ENCODE assay signal across 9 mouse cellular contexts in genomic region chr7:126265949-126266348, GRCm38 (mm10). TPM values are rescaled to one million over a fixed set of nuclear protein-coding genes. Genes with fewer than 3 reads are reported as not detected.
DNase-seq lines count a peak whose midpoint lies in the region; ATAC-seq and TF ChIP-seq lines count a peak whose summit lies in the region.
"Had no signal": no experiment of that assay in that cellular context is flagged by ENCODE, and none has a peak within 500 bp of the region (broad histone marks: within the 10 kb centered on the region; RNA-seq: fewer than 3 reads in every experiment).

No protein-coding gene starts in this region.

- no peaks in the 10 kb centered on the region for H3K9me3 ChIP-seq in midbrain, embryonic 14.5 days (ENCODE audit: control insufficient read depth, low read length)
- no peaks in the 10 kb centered on the region for H3K9me3 ChIP-seq in midbrain, embryonic 10.5 days (replicated peaks)
- H3K9me3 ChIP-seq in embryonic facial prominence, embryonic 14.5 days (ENCODE audit: control insufficient read depth, low read length), result no peaks in the 10 kb centered on the region
- H3K9me3 ChIP-seq in heart, embryonic 13.5 days, result no peaks in the 10 kb centered on the region
- no peaks in the 10 kb centered on the region for H3K9me3 ChIP-seq in stomach, embryonic 16.5 days (replicated peaks; ENCODE audit: control insufficient read depth, low read length)

- peaks cover 7% of the 10 kb centered on the region for H3K4me1 ChIP-seq in midbrain, embryonic 14.5 days (ENCODE audit: control insufficient read depth, insufficient read depth, low read length)
- H3K4me1 ChIP-seq in midbrain, embryonic 10.5 days, result peaks cover 9% of the 10 kb centered on the region
- peaks cover 10% of the 10 kb centered on the region for H3K4me1 ChIP-seq in embryonic facial prominence, embryonic 14.5 days (ENCODE audit: control insufficient read depth, insufficient read depth, low read length)
- peaks cover 27% of the 10 kb centered on the region for H3K4me1 ChIP-seq in heart, embryonic 13.5 days
- no peaks in the 10 kb centered on the region for H3K4me1 ChIP-seq in lung, adult 2 months (ENCODE audit: control insufficient read depth, insufficient read depth, low read length)
- peaks cover 11% of the 10 kb centered on the region; the same call in 1 of the 2 replicates for H3K4me1 ChIP-seq in stomach, embryonic 16.5 days (ENCODE audit: control insufficient read depth, insufficient read depth, low read length)

- peak; percentile 73 for DNase-seq in midbrain, embryonic 14.5 days
- no peak for DNase-seq in midbrain, embryonic 10.5 days (ENCODE audit: low spot score)
- DNase-seq in embryonic facial prominence, embryonic 14.5 days (ENCODE audit: low spot score), result peak; percentile 87
- peak; percentile 91 for DNase-seq in layer of hippocampus, adult 11-12 months (ENCODE audit: low spot score)
- peak; percentile 21 for DNase-seq in lung, adult 2 months
- DNase-seq in embryo, embryonic 10 days (ENCODE audit: low spot score), result no peak

- peak; percentile 20; the same call in 1 of the 2 replicates for ATAC-seq in midbrain, embryonic 14.5 days (ENCODE audit: low FRiP score, low TSS enrichment)
- ATAC-seq in embryonic facial prominence, embryonic 14.5 days (ENCODE audit: low read depth), result peak; percentile 85
- no peak for ATAC-seq in heart, embryonic 13.5 days (ENCODE audit: extremely low read depth, insufficient number of reproducible peaks, low FRiP score, low TSS enrichment)
- peak; percentile 48; the same call in 1 of the 2 replicates for ATAC-seq in stomach, embryonic 16.5 days (ENCODE audit: insufficient read depth, low FRiP score)

- no peak overlapping the region for H3K27ac ChIP-seq in midbrain, embryonic 14.5 days (replicated peaks; ENCODE audit: low read depth, low read length)
- no peak overlapping the region for H3K27ac ChIP-seq in midbrain, embryonic 10.5 days (replicated peaks)
- H3K27ac ChIP-seq in embryonic facial prominence, embryonic 14.5 days (replicated peaks; ENCODE audit: low read depth, low read length), result no peak overlapping the region
- no peak overlapping the region for H3K27ac ChIP-seq in heart, embryonic 13.5 days (replicated peaks)
- no peak overlapping the region for H3K27ac ChIP-seq in stomach, embryonic 16.5 days (ENCODE audit: low read length)

- no peak overlapping the region for H3K9ac ChIP-seq in midbrain, embryonic 14.5 days (replicated peaks; ENCODE audit: low read length)
- H3K9ac ChIP-seq in embryonic facial prominence, embryonic 14.5 days (ENCODE audit: low read depth, low read length), result no peak overlapping the region
- H3K9ac ChIP-seq in heart, embryonic 13.5 days, result no peak overlapping the region
- no peak overlapping the region for H3K9ac ChIP-seq in stomach, embryonic 16.5 days (ENCODE audit: low read length)

- no peak for TF ChIP-seq POLR2A in lung, adult 2 months (IDR thresholded peaks at IDR 0.05; ENCODE audit: borderline replicate concordance, extremely low read depth, low read depth, low read length)

- H3K4me3 ChIP-seq in midbrain, embryonic 14.5 days (replicated peaks; ENCODE audit: low read depth, low read length), result no peak overlapping the region
- H3K4me3 ChIP-seq in midbrain, embryonic 10.5 days, result no peak overlapping the region
- no peak overlapping the region for H3K4me3 ChIP-seq in embryonic facial prominence, embryonic 14.5 days (ENCODE audit: low read depth, low read length)
- H3K4me3 ChIP-seq in heart, embryonic 13.5 days, result no peak overlapping the region
- no peak overlapping the region for H3K4me3 ChIP-seq in lung, adult 2 months (replicated peaks; ENCODE audit: extremely low read depth, low read depth, low read length)
- no peak overlapping the region for H3K4me3 ChIP-seq in stomach, embryonic 16.5 days (replicated peaks; ENCODE audit: low read length)
- H3K4me3 ChIP-seq: myocyte had no signal

- no peak overlapping the region for H3K4me2 ChIP-seq in midbrain, embryonic 14.5 days (ENCODE audit: low read length)
- no peak overlapping the region for H3K4me2 ChIP-seq in embryonic facial prominence, embryonic 14.5 days (ENCODE audit: low read depth, low read length)
- 0 out of 2 replicates have a peak overlapping the region, but pooled peaks have one; percentile 0 for H3K4me2 ChIP-seq in heart, embryonic 13.5 days
- no peak overlapping the region for H3K4me2 ChIP-seq in stomach, embryonic 16.5 days (ENCODE audit: low read depth, low read length)

- no peaks in the 10 kb centered on the region for H3K36me3 ChIP-seq in midbrain, embryonic 14.5 days (ENCODE audit: control insufficient read depth, insufficient read depth, low read length)
- no peaks in the 10 kb centered on the region for H3K36me3 ChIP-seq in midbrain, embryonic 10.5 days
- H3K36me3 ChIP-seq in embryonic facial prominence, embryonic 14.5 days (ENCODE audit: control insufficient read depth, insufficient read depth, low read length), result no peaks in the 10 kb centered on the region
- H3K36me3 ChIP-seq in heart, embryonic 13.5 days, result no peaks in the 10 kb centered on the region
- H3K36me3 ChIP-seq in stomach, embryonic 16.5 days (ENCODE audit: control insufficient read depth, insufficient read depth, low read length), result no peaks in the 10 kb centered on the region

- no peak for TF ChIP-seq CTCF in lung, adult 2 months (IDR thresholded peaks at IDR 0.05; ENCODE audit: insufficient read depth, low read length)

- H3K27me3 ChIP-seq in midbrain, embryonic 14.5 days (ENCODE audit: control insufficient read depth, insufficient read depth, low read length), result no peaks in the 10 kb centered on the region
- H3K27me3 ChIP-seq in midbrain, embryonic 10.5 days (ENCODE audit: low read depth, poor library complexity, severe bottlenecking), result peaks cover 18% of the 10 kb centered on the region
- no peaks in the 10 kb centered on the region for H3K27me3 ChIP-seq in embryonic facial prominence, embryonic 14.5 days (replicated peaks; ENCODE audit: control insufficient read depth, insufficient read depth, low read length)
- H3K27me3 ChIP-seq in heart, embryonic 13.5 days (replicated peaks), result peaks cover 19% of the 10 kb centered on the region; the same call in 1 of the 2 replicates
- no peaks in the 10 kb centered on the region; the same call in 1 of the 2 replicates for H3K27me3 ChIP-seq in stomach, embryonic 16.5 days (ENCODE audit: control insufficient read depth, insufficient read depth, low read length)

- WGBS in midbrain, embryonic 14.5 days, result 59% methylated on average over 9 of the region's 9 CpGs
- 87% methylated on average over 9 of the region's 9 CpGs for WGBS in midbrain, embryonic 10.5 days
- WGBS in embryonic facial prominence, embryonic 14.5 days, result 23% methylated on average over 7 of the region's 9 CpGs
- WGBS in heart, embryonic 13.5 days, result 41% methylated on average over 9 of the region's 9 CpGs
- 24% methylated on average over 9 of the region's 9 CpGs for WGBS in lung, adult 2 months
- WGBS in stomach, embryonic 16.5 days, result 37% methylated on average over 9 of the region's 9 CpGs

RNA-seq across cellular contexts. Expression of gene Sbk1, which starts 6.5 kb away (rescaled TPM):
- polyA plus RNA-seq in midbrain, embryonic 14.5 days (2014; fragmentation: Nextera tagmentation; extraction: Ambion mirVana), result 391 and 401 TPM in 2 replicates
- 91.5 and 129 TPM in 2 replicates for polyA plus RNA-seq in midbrain, embryonic 10.5 days (2016; fragmentation: Nextera tagmentation; extraction: Ambion mirVana)
- polyA plus RNA-seq in embryonic facial prominence, embryonic 14.5 days (2014; fragmentation: Nextera tagmentation; extraction: Ambion mirVana), result 36.3 and 46.6 TPM in 2 replicates
- 12.7 and 13.7 TPM in 2 replicates for polyA plus RNA-seq in heart, embryonic 13.5 days (2015; fragmentation: Nextera tagmentation; extraction: Ambion mirVana)
- polyA plus RNA-seq in lung, adult 2 months (2012; rRNA removed), result 12.6 and 14.2 TPM in 2 replicates
- polyA plus RNA-seq in stomach, embryonic 16.5 days (2015; fragmentation: Nextera tagmentation; extraction: Ambion mirVana), result 8.1 and 9.7 TPM in 2 replicates

Comparison
In these comparisons a context has a peak if more than half of its experiments do, and no peak if none do; other contexts are left out.
1. DNase-seq: peak in midbrain, embryonic 14.5 days (single experiment), embryonic facial prominence, embryonic 14.5 days (single experiment), layer of hippocampus, adult 11-12 months (single experiment) and lung, adult 2 months (single experiment); none in midbrain, embryonic 10.5 days (single experiment) and embryo, embryonic 10 days (single experiment).